Mouse (Mus musculus): Measurements from ENCODE around the gene Lrp8.

GRCm38 (mm10) chr4:107776990-107777673 is 24.9 kb upstream of the Lrp8 start:
- TF ChIP-seq MAX (IDR thresholded peaks at IDR 0.05; ENCODE audit: low read depth) = no peak
- no peak for TF ChIP-seq USF1 (IDR thresholded peaks at IDR 0.05; ENCODE audit: low read depth)
- TF ChIP-seq E2F4 (IDR thresholded peaks at IDR 0.05; ENCODE audit: insufficient read depth) = no peak
- no peak for TF ChIP-seq POLR2A (IDR thresholded peaks at IDR 0.05; ENCODE audit: insufficient read length, low read depth)
- no peak for TF ChIP-seq TCF3 (IDR thresholded peaks at IDR 0.05; ENCODE audit: insufficient read length, low read depth)
- TF ChIP-seq CEBPB (IDR thresholded peaks at IDR 0.05; ENCODE audit: insufficient read depth, poor library complexity, severe bottlenecking) = no peak
- no peak for TF ChIP-seq SRF (IDR thresholded peaks at IDR 0.05; ENCODE audit: control insufficient read depth, insufficient read length, low read depth)
- no peak for TF ChIP-seq POLR2AphosphoS2 (IDR thresholded peaks at IDR 0.05; ENCODE audit: insufficient read length, low read depth)
- TF ChIP-seq MYOG (IDR thresholded peaks at IDR 0.05; ENCODE audit: control insufficient read depth in 1 of 3, insufficient read depth in 1 of 3, insufficient read length in 2 of 3, low read depth in 2 of 3) = no peak
- TF ChIP-seq TCF12 (IDR thresholded peaks at IDR 0.05; ENCODE audit: insufficient read depth, poor library complexity, severe bottlenecking) = no peak
- no peak for TF ChIP-seq MYOD1 (IDR thresholded peaks at IDR 0.05; ENCODE audit: control insufficient read depth in 1 of 3, insufficient read length in 2 of 3, low read depth in 2 of 3)
